Mouse (Mus musculus) adrenal gland (tissue): ENCODE results near the gene Baiap2l1.

Source experiments
- intact Hi-C: fragments of 180-260 bp; cut with DNase I; formaldehyde crosslinking; loops from one replicate; pipeline ENCODE4 v1.15.1; 2025

Gene Baiap2l1

DNA sequence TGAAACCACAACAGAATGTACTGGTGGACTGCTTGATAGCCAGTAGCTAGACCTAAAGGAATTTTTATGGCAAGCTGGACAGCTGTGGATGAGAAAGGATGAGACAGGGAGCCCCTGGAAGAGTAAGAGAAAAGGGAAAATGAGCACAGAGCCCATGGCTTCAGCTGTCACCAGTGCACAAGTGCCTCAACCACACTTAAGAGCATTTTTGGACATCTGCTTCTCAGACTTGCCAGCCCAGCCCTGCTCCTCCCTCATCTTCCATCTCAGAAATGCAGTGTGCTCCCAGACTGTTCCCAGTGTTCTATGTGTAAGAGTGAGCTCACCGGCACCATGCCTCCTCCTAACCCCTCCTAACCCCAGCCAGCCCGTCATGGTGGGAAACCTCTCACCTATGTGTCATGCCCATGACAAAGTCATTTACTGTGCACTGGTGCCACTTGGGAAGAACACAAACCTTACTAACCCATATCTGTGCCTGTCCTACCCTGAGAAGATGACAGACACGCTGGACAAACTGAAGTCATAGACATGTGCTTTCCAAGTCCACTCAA lies 70.6 kb downstream of the Baiap2l1 start:
- intact Hi-C loops, result no loop called here

GRCm38 (mm10) chr5:144286591-144287266 lies 71.2 kb downstream of the Baiap2l1 start:
- intact Hi-C loops, result no loop called here

DNA sequence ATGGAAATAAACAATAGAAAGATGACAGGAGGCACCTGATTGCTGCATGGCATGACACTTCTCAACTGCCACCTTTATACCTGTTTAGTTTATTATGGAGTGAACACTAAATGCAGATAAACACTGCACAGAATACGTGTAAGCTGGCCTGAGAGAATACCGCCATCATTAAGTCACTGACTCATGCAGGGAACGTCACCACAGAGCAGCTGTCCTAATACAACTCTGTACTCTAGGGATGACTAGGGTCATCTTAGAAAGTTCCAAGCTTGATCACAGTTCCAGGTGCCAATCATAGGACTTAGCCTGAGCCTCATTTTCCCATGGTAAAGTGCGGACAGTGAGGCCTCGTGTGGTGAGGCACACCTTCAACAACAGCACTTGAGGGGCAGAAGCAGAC lies 73.3 kb downstream of the Baiap2l1 start:
- intact Hi-C loops, result no loop called here

DNA sequence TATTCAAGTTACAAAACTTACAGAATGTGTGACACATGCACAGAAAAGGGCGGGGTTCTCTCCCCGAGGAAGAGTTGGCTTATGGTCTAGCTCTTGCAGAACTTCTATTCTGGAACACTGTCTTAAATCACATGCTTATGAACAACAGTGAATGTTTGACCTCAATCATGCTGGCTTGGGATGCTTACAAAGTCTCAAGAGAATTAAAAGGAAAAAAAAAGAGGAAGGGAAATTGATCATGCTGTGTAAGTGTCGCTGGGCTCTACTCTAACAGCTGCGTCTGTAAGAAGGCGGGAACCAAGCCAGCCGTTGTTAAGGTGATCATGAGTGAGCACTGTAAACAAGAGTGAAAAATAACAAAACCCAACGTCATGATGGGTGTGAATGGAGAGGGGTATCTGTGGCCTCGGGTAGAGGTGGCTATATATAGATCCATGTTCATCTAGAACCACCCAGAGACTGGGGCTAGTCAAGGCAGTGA lies 74.3 kb downstream of the Baiap2l1 start:
- intact Hi-C loops, result no loop called here

DNA sequence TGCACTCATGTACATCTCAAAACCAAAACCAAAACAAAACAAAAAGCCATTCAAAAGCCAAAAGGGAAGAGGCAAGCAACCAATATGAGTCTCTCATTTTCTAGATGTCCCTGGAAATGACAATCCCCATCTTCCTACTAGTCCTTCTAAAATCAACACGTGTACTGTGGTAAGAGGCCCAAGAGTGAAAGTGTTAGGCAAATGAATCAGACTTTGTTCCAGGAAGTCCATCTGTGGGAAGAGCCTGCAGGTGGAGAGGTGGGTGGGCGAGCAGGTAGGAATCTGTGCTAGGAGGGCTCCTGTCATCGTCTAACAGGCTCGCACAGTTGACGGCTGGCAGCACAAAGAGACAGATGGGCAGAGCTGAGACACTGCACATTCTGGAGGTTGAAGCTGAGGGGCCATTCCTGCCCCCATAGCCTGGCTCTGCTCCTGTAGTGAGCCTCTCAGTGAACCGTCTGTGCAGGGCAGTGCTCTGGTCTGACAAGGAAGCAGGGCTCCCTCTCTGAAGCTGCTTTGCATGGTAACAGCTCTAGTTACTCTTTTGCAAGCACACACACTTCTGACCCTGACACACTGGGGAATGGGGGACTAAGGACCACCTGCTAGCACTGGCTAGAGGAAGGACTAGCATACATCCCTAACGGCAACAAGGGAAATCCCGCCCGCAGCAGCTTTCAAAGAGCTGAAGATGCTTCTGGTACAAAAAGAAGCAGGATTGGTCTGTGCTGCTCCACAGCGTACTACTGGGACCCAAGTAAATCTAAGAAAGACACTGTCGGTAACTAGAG lies 75.2 kb downstream of the Baiap2l1 start:
- intact Hi-C loops, result no loop called here

GRCm38 (mm10) chr5:144279926-144280325 lies 78.0 kb downstream of the Baiap2l1 start:
- intact Hi-C loops, result no loop called here

DNA sequence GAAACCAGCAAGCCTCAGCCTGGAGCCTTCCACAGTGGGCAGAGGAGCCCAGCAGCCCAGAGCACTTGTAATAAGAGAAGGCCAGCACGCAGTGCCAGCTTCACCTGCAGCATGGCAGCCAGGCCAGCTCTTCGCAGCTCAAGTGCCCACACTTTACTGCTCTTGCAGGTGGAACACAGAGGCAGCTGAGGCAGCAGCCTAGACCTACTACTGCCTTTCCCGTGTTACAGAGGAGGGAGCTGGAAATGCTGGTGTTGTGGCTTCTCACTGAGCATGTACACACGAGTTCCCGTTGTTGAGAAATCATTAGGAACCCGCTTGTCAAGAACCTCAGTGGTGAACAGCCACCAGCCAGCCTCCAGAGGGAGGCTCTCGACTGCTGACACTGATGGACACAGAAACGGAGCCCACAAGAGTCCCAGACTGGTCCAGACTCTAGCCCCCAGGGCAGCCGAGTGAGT lies 78.8 kb downstream of the Baiap2l1 start:
- intact Hi-C loops, result no loop called here

- intact Hi-C loops, result no loop called here
These were observed 79.4 kb downstream of the Baiap2l1 start for GRCm38 (mm10) chr5:144278374-144278960.

DNA sequence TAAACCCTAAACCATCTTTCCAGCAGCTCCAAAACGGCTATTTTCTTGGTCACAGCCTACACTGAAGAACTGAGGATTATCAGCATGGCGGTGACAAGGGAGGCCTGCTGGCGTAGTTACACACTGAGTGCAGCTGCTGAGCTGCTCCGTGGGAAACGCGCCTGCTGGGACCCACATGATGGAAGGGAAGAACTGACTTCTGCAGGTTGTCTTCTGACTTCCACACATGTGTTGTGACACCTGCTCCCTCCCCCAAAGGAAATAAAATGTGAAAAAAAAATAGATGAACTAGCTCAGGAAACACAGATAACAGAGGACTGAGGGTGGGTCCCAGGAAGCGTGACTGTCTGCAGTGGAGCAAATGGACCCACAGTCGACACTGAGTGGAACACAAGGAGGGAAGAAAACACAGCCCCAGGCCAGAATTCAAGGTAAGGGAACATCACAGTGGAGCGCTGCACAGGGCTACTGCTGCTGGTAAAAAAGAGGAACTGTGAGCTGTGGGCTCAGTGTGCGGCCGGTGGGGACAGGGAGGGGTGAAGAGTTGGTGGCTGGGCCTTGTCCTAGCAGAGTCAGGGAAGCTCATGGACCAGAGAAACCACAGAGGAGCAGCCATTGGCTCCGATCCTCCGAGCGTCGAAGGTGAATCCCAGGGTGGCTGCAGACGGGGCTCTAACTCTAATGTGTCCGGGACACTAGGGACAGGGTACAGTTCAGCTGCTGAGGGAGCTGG lies 80.8 kb downstream of the Baiap2l1 start:
- intact Hi-C loops, result no loop called here

DNA sequence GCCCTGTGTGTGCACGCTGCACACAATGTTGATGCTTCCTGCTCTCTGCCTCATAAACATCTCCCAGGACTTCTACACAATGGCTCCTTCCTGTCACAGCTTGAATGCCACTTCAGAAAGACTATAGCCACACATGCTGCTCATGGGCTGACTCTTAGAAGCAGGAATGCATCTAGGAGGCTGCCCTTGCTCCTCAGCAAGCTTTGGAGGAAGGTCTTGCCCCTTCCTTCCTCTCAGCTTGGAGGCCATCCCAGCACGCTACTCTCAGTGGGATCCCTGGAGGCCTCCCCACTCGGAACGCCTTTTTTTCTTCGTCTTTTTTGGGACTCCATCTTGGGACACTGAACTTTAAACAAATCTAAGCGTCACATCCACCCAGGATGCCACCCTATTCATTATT lies 83.0 kb downstream of the Baiap2l1 start:
- intact Hi-C loops, result no loop called here

GRCm38 (mm10) chr5:144271772-144272171 lies 86.1 kb downstream of the Baiap2l1 start:
- intact Hi-C loops, result no loop called here

GRCm38 (mm10) chr5:144271118-144271517 lies 86.8 kb downstream of the Baiap2l1 start:
- intact Hi-C loops, result no loop called here

- intact Hi-C loops, result no loop called here
These were observed 87.5 kb downstream of the Baiap2l1 start for GRCm38 (mm10) chr5:144270420-144270819.

DNA sequence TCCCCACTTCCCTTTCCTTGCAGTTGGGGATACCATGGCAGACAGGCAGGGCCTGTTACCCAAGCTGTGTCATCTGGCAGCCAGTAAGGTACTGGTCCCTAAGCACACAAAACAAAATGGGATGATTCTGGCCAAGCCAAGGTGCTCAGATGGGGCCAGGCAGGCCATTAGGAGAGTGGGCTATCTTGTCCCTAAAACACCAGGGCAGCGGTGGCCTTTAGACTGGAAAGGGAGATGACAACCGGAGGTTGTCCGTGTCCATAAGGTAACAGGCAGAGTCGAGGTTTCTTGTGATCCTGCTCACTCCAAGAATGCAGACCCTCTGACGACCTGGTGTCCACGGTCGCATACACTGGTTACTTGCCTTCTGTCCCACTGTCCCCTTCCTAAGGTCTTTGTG lies 88.0 kb downstream of the Baiap2l1 start:
- intact Hi-C loops, result loop anchor here (10.0 kb wide), 1 partner anchor 485 kb away; no protein-coding TSS in a partner anchor

DNA sequence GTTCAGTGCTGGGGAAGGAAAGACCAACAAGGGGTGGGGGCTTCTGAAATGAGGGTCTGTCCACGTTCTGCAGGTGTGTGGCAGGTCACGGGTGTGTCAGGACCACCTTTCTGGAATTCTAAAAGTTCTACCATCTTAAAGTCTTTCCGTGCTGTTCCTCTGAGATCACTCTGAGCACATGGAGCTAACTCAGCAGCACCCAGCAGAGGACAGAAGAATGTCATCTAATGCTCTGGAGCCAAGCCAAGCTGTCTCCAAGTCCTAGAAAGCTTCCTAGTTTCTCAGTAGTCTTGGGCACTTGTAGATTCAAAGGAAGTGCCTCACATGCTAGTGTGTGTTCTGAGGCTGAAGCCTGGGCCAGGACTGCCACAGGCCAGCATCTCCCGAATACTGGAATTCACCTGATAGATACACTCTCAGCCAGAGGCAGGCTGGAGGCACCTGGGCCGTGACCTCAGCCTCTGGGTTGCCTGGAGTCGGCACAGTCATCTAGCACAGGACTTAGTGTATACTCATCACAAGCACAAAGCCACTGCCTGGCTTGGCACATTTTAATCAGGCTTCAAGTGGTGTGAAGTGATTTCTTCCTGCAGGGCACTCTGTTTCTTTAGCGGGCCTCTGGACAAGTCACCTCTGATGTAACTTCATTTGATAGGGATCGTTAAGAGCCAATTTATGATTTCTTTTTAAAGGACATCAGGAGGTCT lies 90.2 kb downstream of the Baiap2l1 start:
- intact Hi-C loops, result loop anchor here (10.0 kb wide), 1 partner anchor 487 kb away; no protein-coding TSS in a partner anchor

DNA sequence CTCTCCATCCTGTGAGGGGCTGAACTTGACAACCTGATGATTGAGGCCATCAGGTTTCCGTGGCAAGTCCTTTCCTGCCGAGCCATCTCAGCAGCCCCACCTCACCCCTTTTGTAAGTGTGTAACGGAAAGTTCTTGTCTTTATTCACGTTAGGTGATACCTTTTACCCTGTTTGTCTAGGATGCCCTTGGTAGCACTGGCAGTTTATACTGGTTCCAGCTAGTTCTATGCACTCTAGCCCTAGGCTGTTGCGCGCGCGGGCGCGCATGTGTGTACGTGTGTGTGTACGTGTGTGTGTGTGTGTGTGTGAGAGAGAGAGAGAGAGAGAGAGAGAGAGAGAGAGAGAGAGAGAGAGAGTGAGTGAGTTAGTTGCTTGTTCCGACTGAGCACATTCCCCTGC lies 94.4 kb downstream of the Baiap2l1 start:
- intact Hi-C loops, result loop anchor here (10.0 kb wide), 1 partner anchor 491 kb away; no protein-coding TSS in a partner anchor

DNA sequence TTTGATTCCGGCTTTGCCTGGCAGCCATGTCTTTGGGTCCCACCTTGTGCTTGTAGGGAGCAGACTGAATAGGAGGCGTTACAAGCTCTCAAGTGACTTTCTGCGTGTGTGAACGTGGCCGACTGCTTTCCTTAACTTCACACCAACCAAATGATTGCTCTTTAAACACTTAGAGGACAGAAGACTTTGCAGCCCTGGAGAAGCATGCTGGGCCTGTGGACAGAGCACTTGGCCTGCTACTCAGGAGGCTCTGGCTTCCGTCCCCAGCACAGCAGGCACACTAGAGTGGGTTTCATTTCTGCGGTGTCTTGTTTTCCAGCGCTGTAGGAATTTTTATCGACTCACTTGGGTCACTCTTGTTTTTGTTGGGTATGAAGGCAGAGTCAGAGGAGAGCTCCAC lies 94.8 kb downstream of the Baiap2l1 start:
- intact Hi-C loops, result loop anchor here (10.0 kb wide), 1 partner anchor 492 kb away; no protein-coding TSS in a partner anchor

GRCm38 (mm10) chr5:144261829-144262228 lies 96.1 kb downstream of the Baiap2l1 start:
- intact Hi-C loops, result loop anchor here (10.0 kb wide), 1 partner anchor 493 kb away; no protein-coding TSS in a partner anchor

DNA sequence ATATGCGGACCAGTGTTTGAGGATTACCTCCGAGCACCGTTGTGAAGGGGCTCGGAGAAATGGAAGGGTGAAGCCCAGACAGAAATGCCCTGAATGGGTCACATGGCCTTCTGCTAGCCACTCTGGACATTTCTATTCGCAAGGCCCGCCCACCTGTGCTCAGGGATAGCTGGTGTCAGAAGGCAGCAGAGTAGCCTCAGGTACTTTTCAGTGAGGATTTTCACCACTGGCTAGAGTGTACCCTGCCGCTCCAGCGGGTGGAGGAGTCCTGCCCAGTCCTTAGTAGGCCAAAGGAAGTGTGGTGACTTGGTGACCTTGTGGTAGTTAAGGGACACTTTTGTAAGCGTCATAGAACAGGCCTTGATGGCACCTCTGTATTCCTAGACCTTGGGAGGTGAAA lies 96.6 kb downstream of the Baiap2l1 start:
- intact Hi-C loops, result loop anchor here (10.0 kb wide), 1 partner anchor 493 kb away; no protein-coding TSS in a partner anchor

DNA sequence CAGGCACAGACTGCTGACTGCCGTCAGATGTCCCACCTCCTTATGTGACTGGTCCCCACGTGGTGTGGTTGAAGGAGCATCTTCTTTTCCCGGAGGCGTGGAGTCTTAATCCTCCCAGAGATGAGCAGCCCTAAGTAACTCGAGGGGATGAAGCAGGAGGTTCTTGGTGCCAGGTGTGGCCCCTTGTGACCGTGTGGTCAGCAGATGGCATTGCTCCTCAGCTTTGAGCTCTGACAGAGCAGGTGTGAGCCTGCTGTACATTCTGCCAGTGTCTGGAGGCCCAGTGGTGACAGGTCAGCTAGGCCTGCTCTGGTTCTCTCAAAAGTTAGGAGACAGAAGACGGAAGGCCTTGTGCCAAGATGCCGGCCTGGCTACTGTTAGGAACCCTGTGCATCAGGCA lies 97.4 kb downstream of the Baiap2l1 start:
- intact Hi-C loops, result loop anchor here (10.0 kb wide), 1 partner anchor 494 kb away; no protein-coding TSS in a partner anchor
